Mouse (Mus musculus) monocyte, adult 5-6 weeks (primary cell): Measurements from ENCODE around the gene Togaram2. TPM values are rescaled to one million over a fixed set of nuclear protein-coding genes. Genes with fewer than 3 reads are reported as not detected.
"Not testable (repeated sequence)": the region's sequence is repeated elsewhere in the genome, so short reads cannot be mapped to it uniquely, and the experiment has no call there.

Source experiments
- ATAC-seq: fragments of 153-309, 156-312 bp; replicated peaks from 2 replicates; pipeline ENCODE4 v1.8.0; 2017; ENCODE audit warnings: mild to moderate bottlenecking; ENCODE audit not compliant: low TSS enrichment, insufficient number of reproducible peaks, severe bottlenecking, poor library complexity, low FRiP score
- total RNA-seq: library from RNA; stranded (forward); fragments of 200-1000, 200-491, 200-594 nt; gene quantifications from 3 replicates; pipeline ENCODE4 v1.2.3, GENCODE M21; 2017

Gene Togaram2
- total RNA-seq, 1 experiment from 2014 or later = not detected

GRCm38 (mm10) chr17:71712279-71712678 lies 39.2 kb downstream of the Togaram2 start:
- ATAC-seq = no peak

DNA sequence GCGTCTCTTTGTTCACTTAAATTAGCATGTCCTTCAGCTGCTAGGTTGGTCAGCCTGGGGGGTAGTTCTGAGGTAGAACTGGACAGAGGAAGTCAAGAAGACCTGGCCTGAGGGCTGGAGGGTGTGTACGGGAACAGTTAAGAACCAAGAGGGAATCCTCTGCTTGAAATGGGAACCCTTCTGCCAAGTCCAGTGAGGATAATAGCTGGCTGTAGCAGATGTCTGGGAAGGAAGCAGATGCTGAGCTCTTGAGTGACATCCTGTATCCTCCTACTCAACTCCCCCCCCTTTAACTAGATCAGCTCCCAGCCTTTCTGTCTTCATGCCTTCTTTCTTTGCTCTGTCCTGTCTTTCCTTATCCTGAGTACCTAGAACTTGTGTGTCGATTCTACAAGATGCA lies 42.0 kb downstream of the Togaram2 start:
- no peak for ATAC-seq

GRCm38 (mm10) chr17:71717881-71718625 lies 45.0 kb downstream of the Togaram2 start:
- no peak for ATAC-seq

GRCm38 (mm10) chr17:71720434-71720833 lies 47.4 kb downstream of the Togaram2 start:
- ATAC-seq = no peak

GRCm38 (mm10) chr17:71721019-71721418 lies 48.0 kb downstream of the Togaram2 start:
- ATAC-seq = no peak

- no peak for ATAC-seq
Measured at GRCm38 (mm10) chr17:71730655-71731054, 57.6 kb downstream of the Togaram2 start.

DNA sequence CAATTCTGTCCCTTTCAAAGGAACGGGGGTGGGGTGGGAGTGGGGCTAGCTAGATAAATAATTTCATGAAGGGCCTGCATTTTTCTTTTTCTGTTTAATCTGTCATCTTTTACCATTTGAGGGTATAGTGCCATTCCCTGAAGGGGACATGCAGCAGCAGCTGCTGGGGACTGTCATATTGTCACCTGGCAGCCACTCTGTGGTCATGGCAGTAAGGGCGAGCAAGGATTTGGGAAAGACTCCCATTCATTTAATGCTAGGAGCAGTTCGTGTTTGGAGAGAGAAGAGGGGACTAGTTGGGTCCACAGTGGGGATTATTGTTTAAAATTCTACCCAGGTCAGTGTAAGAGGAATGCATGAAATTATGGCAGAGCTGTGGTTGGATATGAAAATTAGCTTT lies 63.4 kb downstream of the Togaram2 start:
- no peak for ATAC-seq

DNA sequence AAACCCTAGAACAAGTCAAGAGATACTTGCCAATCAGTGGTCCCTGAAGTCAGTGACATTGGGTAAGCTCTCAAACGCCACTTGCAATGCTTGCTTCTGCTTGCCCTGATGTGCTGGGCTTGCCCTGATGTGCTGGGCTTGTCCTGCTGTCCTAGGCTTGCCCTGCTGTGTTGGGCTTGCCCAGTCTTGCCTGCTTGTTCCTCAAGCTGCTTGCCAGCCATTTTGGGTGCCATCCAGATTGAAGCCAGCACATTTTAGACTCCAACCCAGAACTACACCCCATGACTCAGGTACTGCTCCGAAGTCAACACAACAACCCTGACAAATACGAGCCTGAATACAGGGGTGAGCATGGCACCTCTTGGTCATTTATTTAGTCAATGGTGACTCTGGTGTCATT lies 69.1 kb downstream of the Togaram2 start:
- no peak for ATAC-seq

GRCm38 (mm10) chr17:71742935-71743334 lies 69.9 kb downstream of the Togaram2 start:
- no peak for ATAC-seq

GRCm38 (mm10) chr17:71746114-71746513 lies 73.1 kb downstream of the Togaram2 start:
- ATAC-seq = no peak

GRCm38 (mm10) chr17:71747561-71747960 lies 74.5 kb downstream of the Togaram2 start:
- ATAC-seq = no peak

DNA sequence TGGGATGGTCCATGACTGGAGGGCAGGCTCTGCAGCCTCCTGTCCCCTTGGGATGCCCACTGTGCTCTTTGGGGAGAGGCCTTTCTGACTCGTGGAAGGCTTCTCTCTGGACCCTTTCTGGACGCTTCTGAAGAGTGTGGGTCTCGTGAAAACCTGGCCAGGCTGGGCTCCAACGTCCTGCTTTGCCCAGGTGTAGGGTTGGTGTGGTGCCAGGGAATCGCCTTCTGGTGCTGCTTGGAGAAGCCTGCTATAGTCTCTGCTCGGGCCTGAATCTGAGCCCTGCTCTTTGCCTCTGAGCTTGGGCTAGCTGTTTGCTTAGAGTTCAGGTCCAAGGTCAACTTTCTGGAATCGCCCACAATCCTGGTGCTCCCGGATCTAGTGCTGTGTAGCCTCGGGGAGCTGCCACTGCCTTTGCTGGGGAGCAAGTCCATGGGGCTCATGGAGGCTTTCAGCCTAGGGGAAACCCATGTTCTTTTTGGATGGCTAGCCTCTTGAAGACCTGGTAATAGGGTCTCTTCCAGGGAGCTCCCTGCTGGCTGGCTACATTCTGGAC lies 76.6 kb downstream of the Togaram2 start:
- no peak for ATAC-seq

- no peak for ATAC-seq
Measured at GRCm38 (mm10) chr17:71752831-71753230, 79.8 kb downstream of the Togaram2 start, which contains the start of gene Pcare. Gene Pcare, minus strand, starts transcription at chr17:71752894.

DNA sequence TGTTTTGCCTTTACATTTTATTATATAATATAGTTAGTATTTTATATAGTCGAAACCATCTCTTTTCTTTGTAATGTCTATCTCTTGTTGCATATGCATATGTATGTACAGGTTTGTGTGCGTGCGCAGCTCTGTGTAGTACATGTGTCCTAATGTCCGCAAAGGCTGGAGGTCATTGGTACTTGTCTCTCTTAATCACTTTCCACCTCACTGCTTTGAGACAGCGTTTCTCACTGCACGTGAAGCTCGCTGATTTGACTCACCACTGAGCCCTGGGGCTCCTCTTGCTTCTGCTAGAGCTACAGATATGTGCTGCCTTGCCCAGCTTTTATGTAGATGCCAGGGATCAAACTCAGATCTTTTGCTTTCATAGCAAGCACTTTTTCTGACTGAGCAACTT lies 87.5 kb downstream of the Togaram2 start:
- no peak for ATAC-seq

- ATAC-seq = not testable (repeated sequence)
Measured at GRCm38 (mm10) chr17:71768173-71768572, 95.1 kb downstream of the Togaram2 start, which contains the start of gene Clip4. Gene Clip4, plus strand, starts transcription at chr17:71768473.

DNA sequence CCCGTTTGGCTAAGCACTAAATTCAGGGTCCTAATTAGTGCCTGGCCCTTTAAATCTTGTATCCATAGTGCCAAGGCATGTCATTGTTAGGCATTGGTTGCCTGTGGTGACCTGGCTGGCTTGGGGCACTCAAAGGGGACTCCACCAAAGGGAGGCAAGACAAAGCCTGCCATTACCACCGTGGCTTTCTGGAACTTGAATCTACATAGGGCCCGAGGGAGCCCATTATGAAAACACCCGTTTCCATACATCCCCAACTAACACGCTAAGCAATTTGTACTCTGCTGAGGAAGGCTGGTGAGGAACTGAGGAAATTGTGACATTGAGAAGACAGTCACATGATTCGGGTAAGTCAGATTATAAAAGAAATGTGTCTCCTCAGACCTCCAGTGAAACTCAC lies 96.5 kb downstream of the Togaram2 start:
- no peak for ATAC-seq

- no peak for ATAC-seq
Measured at GRCm38 (mm10) chr17:71770696-71771095, 97.6 kb downstream of the Togaram2 start.

DNA sequence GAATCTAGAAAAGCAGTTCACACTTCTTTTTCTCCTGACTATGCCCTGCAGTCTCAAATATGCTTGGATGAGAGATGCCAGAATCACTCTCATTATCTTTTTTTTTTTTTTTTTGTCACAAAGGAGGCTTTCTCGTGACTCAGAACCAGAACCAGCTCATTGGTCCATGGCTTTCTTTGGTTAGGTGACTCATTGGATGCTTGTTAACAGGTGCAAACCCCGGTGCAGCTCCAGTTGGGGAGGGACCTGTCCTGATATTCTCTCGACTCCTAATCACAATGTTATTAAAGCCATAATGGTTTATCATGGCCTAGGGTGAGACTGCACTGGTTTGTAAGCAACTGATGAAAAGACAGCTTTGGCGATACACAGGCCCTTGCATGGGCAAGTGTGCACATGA lies 101.1 kb downstream of the Togaram2 start:
- ATAC-seq = no peak

- no peak for ATAC-seq
Measured at GRCm38 (mm10) chr17:71775279-71775678, 102.2 kb downstream of the Togaram2 start.

DNA sequence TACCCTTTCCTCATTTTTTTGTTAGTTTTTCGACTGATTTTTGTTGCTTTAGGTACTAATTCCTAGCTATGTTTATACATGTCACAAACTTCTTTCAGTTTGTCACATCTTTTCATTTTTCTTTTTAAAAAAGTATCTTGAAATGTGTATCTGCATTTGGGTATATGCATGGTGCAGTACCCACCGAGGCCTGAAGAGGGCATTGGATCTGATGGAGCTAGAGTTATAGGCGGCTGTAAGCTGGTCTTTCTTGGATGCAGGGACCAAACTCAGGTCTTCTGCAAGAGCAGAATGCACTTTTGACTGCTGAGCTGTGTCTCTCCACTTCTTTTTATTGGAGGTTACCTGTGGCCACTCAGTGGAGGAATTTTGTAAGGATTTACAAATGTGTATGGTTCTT lies 105.6 kb downstream of the Togaram2 start:
- ATAC-seq = no peak
